Mouse (Mus musculus): Measurements from ENCODE around the gene Med28. TPM values are rescaled to one million over a fixed set of nuclear protein-coding genes. Genes with fewer than 3 reads are reported as not detected.
A peak's percentile ranks its signal among the peaks of the same experiment; 100 is the strongest.

The Med28 gene
- polyA plus RNA-seq, 1 experiment from 2014 or later = 302 TPM

GRCm38 (mm10) chr5:45491776-45492175 lies 28.3 kb upstream of the Med28 start:
- no peak overlapping the region for H3K4me3 ChIP-seq
- H3K27ac ChIP-seq (replicated peaks) = no peak overlapping the region
- WGBS = 48% methylated on average over 4 of the region's 4 CpGs
- H3K9me3 ChIP-seq = no peaks in the 10 kb centered on the region
- no peak overlapping the region for H3K9ac ChIP-seq (replicated peaks)
- peaks cover 13% of the 10 kb centered on the region for H3K4me1 ChIP-seq
- no peaks in the 10 kb centered on the region for H3K27me3 ChIP-seq
- no peaks in the 10 kb centered on the region for H3K36me3 ChIP-seq
- no peak for ATAC-seq (replicated peaks)
- no peak overlapping the region for H3K4me2 ChIP-seq (replicated peaks)

DNA sequence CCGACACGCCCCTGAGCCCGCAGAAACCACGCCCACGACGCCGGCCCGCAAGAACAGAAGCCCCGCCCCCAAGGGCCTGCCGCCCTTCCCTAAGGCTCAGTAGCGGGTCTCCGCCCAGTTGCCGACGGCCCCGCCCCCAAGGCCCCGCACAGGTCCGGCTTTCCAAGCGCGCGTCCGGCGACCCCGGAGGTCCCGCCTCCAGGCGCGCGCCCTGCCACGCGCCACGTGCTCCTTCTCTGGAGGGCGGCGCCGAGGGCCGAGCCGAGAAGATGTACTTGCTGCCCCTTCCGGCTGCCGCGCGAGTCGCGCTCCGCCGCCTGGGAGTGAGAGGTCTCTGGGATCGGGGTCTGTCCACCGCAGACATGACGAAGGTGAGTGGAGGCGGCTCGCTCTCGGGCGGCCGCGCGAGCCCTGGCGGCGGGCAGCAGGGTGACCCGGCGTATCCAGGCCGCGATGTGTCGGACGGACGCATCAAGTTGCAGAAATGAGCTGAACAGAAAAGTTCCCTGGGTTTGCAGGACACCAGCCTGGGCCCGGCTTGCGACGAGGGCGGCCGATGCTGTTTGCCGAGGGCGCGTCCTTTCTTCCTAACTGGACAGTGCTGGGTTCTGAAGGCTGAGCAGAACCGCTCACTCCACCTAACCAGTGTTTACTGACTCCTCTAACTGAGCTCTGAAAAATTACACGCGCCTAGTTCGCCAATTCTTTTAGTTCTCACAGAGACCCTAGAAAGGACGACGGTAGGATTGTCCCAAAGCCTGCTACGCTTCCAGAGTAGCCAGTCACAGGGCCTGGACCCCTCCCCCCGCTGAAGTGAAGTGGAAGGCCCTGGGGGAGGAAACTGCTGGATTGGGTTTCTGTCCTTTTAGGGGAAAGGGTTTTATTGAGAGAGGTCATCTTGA lies 26.6 kb upstream of the Med28 start, which contains the start of gene Lap3:
TSS of gene Lap3 (plus strand) at position 184 of the 902 bp plus-strand sequence.
- Histone ChIP-seq H3K4me1 (peaks cover 13% of the 10 kb centered on the region), H3K27ac (replicated peaks) (peak within 1 kb of the TSS; percentile 24; the same call in 1 of the 2 replicates), H3K4me3 (peak within 1 kb of the TSS; percentile 58), H3K27me3 (no peaks in the 10 kb centered on the region), H3K4me2 (replicated peaks) (peak within 1 kb of the TSS; percentile 76), H3K9me3 (no peaks in the 10 kb centered on the region), H3K9ac (replicated peaks) (peak within 1 kb of the TSS; percentile 66), H3K36me3 (no peaks in the 10 kb centered on the region)
- WGBS = under 1% methylated on average over 78 of the region's 78 CpGs
- peak; percentile 94 for ATAC-seq (replicated peaks)

- WGBS = 72% methylated on average over 9 of the region's 9 CpGs
- H3K4me3 ChIP-seq = peak overlapping the region; percentile 58
- peak overlapping the region; percentile 76 for H3K4me2 ChIP-seq (replicated peaks)
- no peak overlapping the region for H3K27ac ChIP-seq (replicated peaks)
- no peaks in the 10 kb centered on the region for H3K9me3 ChIP-seq
- ATAC-seq (replicated peaks) = no peak
- 0 out of 2 replicates have a peak, but pooled peaks cover 5% of the 10 kb centered on the region for H3K36me3 ChIP-seq
- H3K27me3 ChIP-seq = no peaks in the 10 kb centered on the region
- peaks cover 13% of the 10 kb centered on the region for H3K4me1 ChIP-seq
- H3K9ac ChIP-seq (replicated peaks) = peak overlapping the region; percentile 66
Observed at GRCm38 (mm10) chr5:45494093-45494755, 25.8 kb upstream of the Med28 start.

GRCm38 (mm10) chr5:45495429-45495975 lies 24.5 kb upstream of the Med28 start:
- no peak for ATAC-seq (replicated peaks)

DNA sequence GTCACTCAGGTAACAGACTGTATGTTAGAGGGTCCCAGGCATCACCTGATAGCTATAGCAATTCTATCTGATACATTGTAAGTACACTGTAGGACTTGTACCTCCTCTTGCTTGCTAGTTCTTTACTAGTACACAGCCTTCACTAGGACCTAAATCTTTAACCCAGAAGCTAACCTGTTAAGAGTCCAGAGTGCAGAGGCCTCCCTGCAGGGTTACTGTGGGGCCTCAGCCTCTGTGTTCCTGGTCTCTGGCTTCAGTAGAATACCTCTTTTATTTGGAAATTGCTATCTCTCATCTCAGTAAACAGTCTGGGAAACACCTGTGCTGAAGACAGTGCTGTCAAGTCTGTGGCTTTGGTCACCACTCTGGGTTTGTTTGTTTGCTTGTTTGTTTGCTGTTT lies 24.0 kb upstream of the Med28 start:
- peaks cover 13% of the 10 kb centered on the region for H3K4me1 ChIP-seq
- ATAC-seq (replicated peaks) = no peak

More at GRCm38 (mm10) chr5:45495429-45495975, 24.5 kb upstream of the Med28 start:
- 0 out of 2 replicates have a peak, but pooled peaks cover 5% of the 10 kb centered on the region for H3K36me3 ChIP-seq
- H3K27me3 ChIP-seq = no peaks in the 10 kb centered on the region
- H3K4me2 ChIP-seq (replicated peaks) = no peak overlapping the region
- H3K4me3 ChIP-seq = no peak overlapping the region
- H3K9ac ChIP-seq (replicated peaks) = no peak overlapping the region
- H3K9me3 ChIP-seq = no peaks in the 10 kb centered on the region
- H3K27ac ChIP-seq (replicated peaks) = no peak overlapping the region
- H3K4me1 ChIP-seq = peaks cover 13% of the 10 kb centered on the region
- WGBS = 91% methylated on average over 3 of the region's 3 CpGs

DNA sequence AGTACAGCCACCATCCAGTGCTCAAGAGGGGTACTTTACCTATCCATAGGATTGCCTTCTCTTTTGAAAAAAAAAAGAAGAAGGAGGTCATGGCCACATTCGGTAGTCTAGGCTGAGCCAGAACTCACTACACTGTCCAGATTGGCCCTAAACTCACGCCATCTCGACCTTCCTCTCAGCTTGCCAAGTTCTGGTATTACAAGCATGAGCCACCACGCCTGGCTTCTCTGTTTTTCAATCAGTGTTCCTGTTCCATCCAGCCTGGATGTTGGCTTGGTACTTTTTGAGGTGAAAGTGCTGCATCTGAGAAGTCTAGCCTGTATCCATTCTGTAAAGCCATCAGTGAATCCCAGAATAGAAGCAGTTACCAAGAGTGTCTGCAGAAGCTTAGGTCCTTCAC lies 23.6 kb upstream of the Med28 start:
- Histone ChIP-seq H3K27ac (replicated peaks) (no peak overlapping the region), H3K4me2 (replicated peaks) (no peak overlapping the region), H3K9ac (replicated peaks) (no peak overlapping the region), H3K4me1 (peaks cover 13% of the 10 kb centered on the region), H3K9me3 (no peaks in the 10 kb centered on the region), H3K4me3 (no peak overlapping the region), H3K36me3 (0 out of 2 replicates have a peak, but pooled peaks cover 5% of the 10 kb centered on the region), H3K27me3 (no peaks in the 10 kb centered on the region)
- ATAC-seq (replicated peaks) = no peak
- 93% methylated on average over 4 of the region's 4 CpGs for WGBS

More for the DNA sequence above, 24.0 kb upstream of the Med28 start:
- no peaks in the 10 kb centered on the region for H3K9me3 ChIP-seq
- 0 out of 2 replicates have a peak, but pooled peaks cover 5% of the 10 kb centered on the region for H3K36me3 ChIP-seq
- no peak overlapping the region for H3K4me3 ChIP-seq
- no peak overlapping the region for H3K4me2 ChIP-seq (replicated peaks)
- H3K27ac ChIP-seq (replicated peaks) = no peak overlapping the region
- no peak overlapping the region for H3K9ac ChIP-seq (replicated peaks)
- no peaks in the 10 kb centered on the region for H3K27me3 ChIP-seq

DNA sequence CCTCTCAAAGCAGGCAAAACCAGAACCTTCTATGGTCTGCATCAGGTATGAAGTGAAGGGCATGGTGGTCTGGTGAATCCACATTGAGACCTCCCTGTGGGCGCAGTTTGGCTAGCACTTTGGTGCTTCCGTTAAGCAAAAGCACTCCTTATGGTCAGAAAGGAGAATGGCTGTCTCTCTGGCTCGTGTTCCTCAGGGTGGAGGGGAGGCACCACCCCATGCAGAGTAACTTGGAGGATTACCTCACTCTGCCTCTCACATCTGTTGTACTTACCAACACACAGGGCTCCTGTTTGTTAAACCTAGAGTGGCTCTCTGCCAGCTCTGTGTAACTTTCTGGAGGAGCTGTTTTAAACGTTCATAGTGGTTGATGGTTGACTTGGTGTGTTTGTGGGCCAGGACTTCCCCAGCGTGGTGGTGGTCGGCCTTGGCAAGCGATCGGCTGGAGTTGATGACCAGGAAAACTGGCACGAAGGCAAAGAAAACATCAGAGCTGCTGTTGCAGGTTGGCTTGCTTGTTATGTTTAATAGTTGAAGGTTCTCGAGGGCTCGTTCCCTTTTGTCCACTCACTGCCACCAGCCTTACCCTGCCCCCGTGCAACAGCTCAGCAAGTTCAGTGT lies 23.0 kb upstream of the Med28 start:
- no peaks in the 10 kb centered on the region for H3K27me3 ChIP-seq
- no peak overlapping the region for H3K4me3 ChIP-seq
- no peaks in the 10 kb centered on the region for H3K9me3 ChIP-seq
- WGBS = 80% methylated on average over 12 of the region's 12 CpGs
- H3K4me2 ChIP-seq (replicated peaks) = no peak overlapping the region
- no peak for ATAC-seq (replicated peaks)
- 0 out of 2 replicates have a peak, but pooled peaks cover 5% of the 10 kb centered on the region for H3K36me3 ChIP-seq
- no peak overlapping the region for H3K9ac ChIP-seq (replicated peaks)
- no peak overlapping the region for H3K27ac ChIP-seq (replicated peaks)
- H3K4me1 ChIP-seq = peaks cover 13% of the 10 kb centered on the region

GRCm38 (mm10) chr5:45497564-45497963 lies 22.5 kb upstream of the Med28 start:
- no peak overlapping the region for H3K4me3 ChIP-seq
- H3K27ac ChIP-seq (replicated peaks) = no peak overlapping the region
- no peak overlapping the region for H3K9ac ChIP-seq (replicated peaks)
- H3K9me3 ChIP-seq = no peaks in the 10 kb centered on the region
- no peak for ATAC-seq (replicated peaks)
- peaks cover 11% of the 10 kb centered on the region for H3K4me1 ChIP-seq
- H3K4me2 ChIP-seq (replicated peaks) = no peak overlapping the region
- H3K36me3 ChIP-seq = 0 out of 2 replicates have a peak, but pooled peaks cover 5% of the 10 kb centered on the region
- H3K27me3 ChIP-seq = no peaks in the 10 kb centered on the region
- WGBS = 95% methylated on average over 5 of the region's 5 CpGs

GRCm38 (mm10) chr5:45510071-45510470 lies 10.0 kb upstream of the Med28 start:
- Histone ChIP-seq H3K4me1 (no peaks in the 10 kb centered on the region), H3K27ac (replicated peaks) (no peak overlapping the region), H3K36me3 (peaks cover 30% of the 10 kb centered on the region), H3K9me3 (no peaks in the 10 kb centered on the region), H3K9ac (replicated peaks) (no peak overlapping the region), H3K4me2 (replicated peaks) (no peak overlapping the region), H3K27me3 (no peaks in the 10 kb centered on the region), H3K4me3 (no peak overlapping the region)
- no peak for ATAC-seq (replicated peaks)
- 84% methylated on average over 7 of the region's 7 CpGs for WGBS

GRCm38 (mm10) chr5:45512908-45513307 lies 7.1 kb upstream of the Med28 start:
- no peak for ATAC-seq (replicated peaks)
- Histone ChIP-seq H3K9ac (replicated peaks) (no peak overlapping the region), H3K4me3 (no peak overlapping the region), H3K27ac (replicated peaks) (no peak overlapping the region), H3K4me1 (no peaks in the 10 kb centered on the region), H3K27me3 (no peaks in the 10 kb centered on the region), H3K9me3 (no peaks in the 10 kb centered on the region), H3K36me3 (peaks cover 15% of the 10 kb centered on the region), H3K4me2 (replicated peaks) (no peak overlapping the region)
- WGBS = 90% methylated on average over 6 of the region's 6 CpGs

DNA sequence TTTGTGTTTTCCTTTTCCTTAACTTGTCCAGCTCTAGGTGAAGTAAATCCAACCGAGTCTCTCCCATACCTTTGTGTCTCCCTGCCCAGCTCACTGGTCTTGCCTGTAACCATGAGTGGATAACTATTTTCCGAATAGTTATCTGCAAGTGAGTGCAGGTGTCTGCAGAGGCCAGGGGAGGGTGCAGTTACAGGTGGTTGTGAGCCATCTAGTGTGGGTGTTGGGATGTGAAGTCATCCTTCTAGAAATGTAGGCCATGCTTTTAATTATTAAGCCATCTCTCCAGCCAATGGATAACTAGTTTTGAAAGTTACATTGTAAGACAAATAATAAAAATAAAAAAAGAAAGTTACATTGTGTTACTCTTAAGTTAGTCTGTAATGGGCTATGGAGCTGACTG lies 6.5 kb upstream of the Med28 start:
- Histone ChIP-seq H3K36me3 (peaks cover 15% of the 10 kb centered on the region), H3K4me3 (no peak overlapping the region), H3K27me3 (no peaks in the 10 kb centered on the region), H3K9ac (replicated peaks) (no peak overlapping the region), H3K4me1 (no peaks in the 10 kb centered on the region), H3K9me3 (no peaks in the 10 kb centered on the region), H3K27ac (replicated peaks) (no peak overlapping the region), H3K4me2 (replicated peaks) (no peak overlapping the region)
- 90% methylated on average over 2 of the region's 2 CpGs for WGBS
- no peak for ATAC-seq (replicated peaks)

All from forebrain, embryonic 15.5 days (tissue).